Mouse (Mus musculus) cerebellum, adult 2 months (tissue): ENCODE results near the gene Zfp710. TPM values are rescaled to one million over a fixed set of nuclear protein-coding genes. Genes with fewer than 3 reads are reported as not detected.

ENCODE experiments used
- DNase-seq, 2 experiments: peaks; one replicate each; pipeline ENCODE4 v3.0.0; 2021
- H3K27ac ChIP-seq: fragments of 200-500 bp; 2 replicates; pipeline ENCODE4 v1.5.1; 2012; ENCODE audit warnings: low read length, control low read depth, inconsistent platforms; ENCODE audit not compliant: insufficient read depth
- H3K27me3 ChIP-seq: fragments of 200-500 bp; 2 replicates; pipeline ENCODE4 v1.6.1; 2012; ENCODE audit warnings: inconsistent platforms, mild to moderate bottlenecking, low read length, moderate library complexity; ENCODE audit not compliant: control insufficient read depth, insufficient read depth
- H3K4me1 ChIP-seq: fragments of 200-500 bp; 2 replicates; pipeline ENCODE4 v1.6.1; 2011; ENCODE audit warnings: low read length; ENCODE audit not compliant: control insufficient read depth, insufficient read depth
- H3K4me3 ChIP-seq: fragments of 200-500 bp; replicated peaks from 2 replicates; pipeline ENCODE3; 2011; ENCODE audit warnings: mild to moderate bottlenecking, low read depth, low read length, control low read depth; ENCODE audit not compliant: insufficient read depth
- CTCF ChIP-seq: fragments of 200-500 bp; IDR thresholded peaks from 2 replicates; pipeline ENCODE4 v1.5.1; 2011; ENCODE audit warnings: low read depth, mild to moderate bottlenecking, control low read depth, low read length, moderate library complexity, borderline replicate concordance; ENCODE audit not compliant: insufficient read depth
- POLR2A ChIP-seq: fragments of 200-500 bp; IDR thresholded peaks from 2 replicates; pipeline ENCODE4 v1.6.1; 2011; ENCODE audit warnings: low read length, control low read depth, borderline replicate concordance; ENCODE audit not compliant: insufficient read depth
- WGBS: fragments of 180-500 bp; shearing (Covaris S2); methylation state at CpG from one replicate; pipeline ENCODE4 v1.1.7; 2018; 5-methylcytosine and 5-hydroxymethylcytosine counted together
- polyA plus RNA-seq: library from polyadenylated mRNA; depleted of rRNA; stranded (reverse); fragments of >200 nt; gene quantifications from 2 replicates; pipeline ENCODE4 v1.2.3, GENCODE M21; 2012

The Zfp710 gene
- polyA plus RNA-seq, 1 experiment: 10.9 TPM

- Histone ChIP-seq H3K27ac (no peak overlapping the region), H3K4me1 (peaks cover 40% of the 10 kb centered on the region), H3K4me3 (no peak overlapping the region), H3K27me3 (no peaks in the 10 kb centered on the region)
- WGBS: 57% methylated on average over 10 of the region's 10 CpGs
- TF ChIP-seq POLR2A (no peak), CTCF (no peak)
- DNase-seq: peak in 1 of 2 experiments; percentile 57
Observed at GRCm38 (mm10) chr7:80060012-80060778, 35.6 kb downstream of the Zfp710 start.

GRCm38 (mm10) chr7:80062083-80062826, 37.6 kb downstream of the Zfp710 start:
- DNase-seq: peak in 1 of 2 experiments; percentile 77
- H3K27ac ChIP-seq: no peak overlapping the region
- 65% methylated on average over 17 of the region's 17 CpGs for WGBS
- peaks cover 37% of the 10 kb centered on the region for H3K4me1 ChIP-seq
- no peak for TF ChIP-seq CTCF
- TF ChIP-seq POLR2A: no peak
- no peaks in the 10 kb centered on the region for H3K27me3 ChIP-seq
- no peak overlapping the region for H3K4me3 ChIP-seq

- H3K4me1 ChIP-seq: peaks cover 30% of the 10 kb centered on the region
- no peaks in the 10 kb centered on the region for H3K27me3 ChIP-seq
Observed at GRCm38 (mm10) chr7:80063244-80063643, 38.6 kb downstream of the Zfp710 start.

GRCm38 (mm10) chr7:80063902-80064736, 39.5 kb downstream of the Zfp710 start:
- no peak for DNase-seq
- Histone ChIP-seq H3K27me3 (no peaks in the 10 kb centered on the region), H3K4me1 (peaks cover 30% of the 10 kb centered on the region), H3K27ac (no peak overlapping the region), H3K4me3 (no peak overlapping the region)
- TF ChIP-seq CTCF: no peak
- no peak for TF ChIP-seq POLR2A
- WGBS: 78% methylated on average over 15 of the region's 15 CpGs

More at GRCm38 (mm10) chr7:80063244-80063643, 38.6 kb downstream of the Zfp710 start:
- WGBS: 84% methylated on average over 5 of the region's 5 CpGs
- DNase-seq: no peak
- no peak overlapping the region for H3K27ac ChIP-seq
- TF ChIP-seq CTCF (no peak), POLR2A (no peak)
- no peak overlapping the region for H3K4me3 ChIP-seq

GRCm38 (mm10) chr7:80065250-80065649, 40.6 kb downstream of the Zfp710 start:
- Histone ChIP-seq H3K27ac (no peak overlapping the region), H3K4me1 (peaks cover 35% of the 10 kb centered on the region), H3K4me3 (no peak overlapping the region), H3K27me3 (no peaks in the 10 kb centered on the region)
- DNase-seq: no peak
- TF ChIP-seq POLR2A (no peak), CTCF (no peak)
- WGBS: 67% methylated on average over 3 of the region's 3 CpGs

GRCm38 (mm10) chr7:80066675-80067455, 42.3 kb downstream of the Zfp710 start:
- TF ChIP-seq CTCF (no peak), POLR2A (no peak)
- Histone ChIP-seq H3K4me1 (peaks cover 32% of the 10 kb centered on the region), H3K4me3 (no peak overlapping the region), H3K27ac (no peak overlapping the region), H3K27me3 (no peaks in the 10 kb centered on the region)
- WGBS: 69% methylated on average over 13 of the region's 13 CpGs
- DNase-seq: no peak

GRCm38 (mm10) chr7:80068341-80068740, 43.7 kb downstream of the Zfp710 start:
- Histone ChIP-seq H3K4me3 (no peak overlapping the region), H3K27me3 (no peaks in the 10 kb centered on the region), H3K4me1 (peaks cover 26% of the 10 kb centered on the region), H3K27ac (no peak overlapping the region)
- WGBS: 50% methylated on average over 7 of the region's 7 CpGs
- no peak for DNase-seq
- TF ChIP-seq CTCF: no peak
- TF ChIP-seq POLR2A: no peak
